Mouse (Mus musculus): ENCODE results near the gene Tomm6. TPM values are rescaled to one million over a fixed set of nuclear protein-coding genes. Genes with fewer than 3 reads are reported as not detected.

Tomm6 gene
- polyA plus RNA-seq, 1 experiment from 2014 or later = 452 TPM

- Histone ChIP-seq H3K36me3 (no peaks in the 10 kb centered on the region), H3K9me3 (no peaks in the 10 kb centered on the region), H3K4me3 (replicated peaks) (no peak overlapping the region), H3K9ac (no peak overlapping the region), H3K4me1 (replicated peaks) (0 out of 2 replicates have a peak, but pooled peaks cover 10% of the 10 kb centered on the region), H3K27me3 (replicated peaks) (no peaks in the 10 kb centered on the region), H3K4me2 (replicated peaks) (no peak overlapping the region), H3K27ac (no peak overlapping the region)
- 60% methylated on average over 4 of the region's 4 CpGs for WGBS
- ATAC-seq = no peak
Measured at GRCm38 (mm10) chr17:47708972-47709371, 20.8 kb upstream of the Tomm6 start.

GRCm38 (mm10) chr17:47707961-47708360 is 19.8 kb upstream of the Tomm6 start:
- H3K4me1 ChIP-seq (replicated peaks) = 0 out of 2 replicates have a peak, but pooled peaks cover 14% of the 10 kb centered on the region
- ATAC-seq = no peak
- H3K27ac ChIP-seq = no peak overlapping the region
- H3K27me3 ChIP-seq (replicated peaks) = 0 out of 2 replicates have a peak, but pooled peaks cover 3% of the 10 kb centered on the region
- H3K36me3 ChIP-seq = no peaks in the 10 kb centered on the region
- WGBS = 59% methylated on average over 3 of the region's 3 CpGs
- no peak overlapping the region for H3K9ac ChIP-seq
- H3K4me3 ChIP-seq (replicated peaks) = no peak overlapping the region
- H3K4me2 ChIP-seq (replicated peaks) = no peak overlapping the region
- no peaks in the 10 kb centered on the region for H3K9me3 ChIP-seq

- WGBS = 54% methylated on average over 1 of the region's 1 CpGs
- H3K27me3 ChIP-seq (replicated peaks) = 0 out of 2 replicates have a peak, but pooled peaks cover 4% of the 10 kb centered on the region
Measured at GRCm38 (mm10) chr17:47706196-47706595, 18.0 kb upstream of the Tomm6 start.

GRCm38 (mm10) chr17:47704692-47705091 is 16.5 kb upstream of the Tomm6 start:
- H3K4me2 ChIP-seq (replicated peaks) = no peak overlapping the region
- no peak overlapping the region for H3K4me3 ChIP-seq (replicated peaks)
- H3K27me3 ChIP-seq (replicated peaks) = 0 out of 2 replicates have a peak, but pooled peaks cover 4% of the 10 kb centered on the region
- 86% methylated on average over 4 of the region's 4 CpGs for WGBS
- no peak for ATAC-seq
- H3K9ac ChIP-seq = no peak overlapping the region
- 0 out of 2 replicates have a peak, but pooled peaks cover 5% of the 10 kb centered on the region for H3K36me3 ChIP-seq
- H3K4me1 ChIP-seq (replicated peaks) = peaks cover 15% of the 10 kb centered on the region; the same call in 1 of the 2 replicates
- no peaks in the 10 kb centered on the region for H3K9me3 ChIP-seq
- H3K27ac ChIP-seq = no peak overlapping the region

More at GRCm38 (mm10) chr17:47706196-47706595, 18.0 kb upstream of the Tomm6 start:
- Histone ChIP-seq H3K9me3 (no peaks in the 10 kb centered on the region), H3K27ac (no peak overlapping the region), H3K4me3 (replicated peaks) (no peak overlapping the region), H3K36me3 (no peaks in the 10 kb centered on the region), H3K4me2 (replicated peaks) (no peak overlapping the region), H3K9ac (no peak overlapping the region), H3K4me1 (replicated peaks) (0 out of 2 replicates have a peak, but pooled peaks cover 11% of the 10 kb centered on the region)
- ATAC-seq = no peak

- H3K36me3 ChIP-seq = 0 out of 2 replicates have a peak, but pooled peaks cover 5% of the 10 kb centered on the region
- no peak for ATAC-seq
- peaks cover 22% of the 10 kb centered on the region; the same call in 1 of the 2 replicates for H3K4me1 ChIP-seq (replicated peaks)
- 45% methylated on average over 20 of the region's 20 CpGs for WGBS
- no peak overlapping the region for H3K4me2 ChIP-seq (replicated peaks)
- H3K27me3 ChIP-seq (replicated peaks) = 0 out of 2 replicates have a peak, but pooled peaks cover 4% of the 10 kb centered on the region
- H3K27ac ChIP-seq = no peak overlapping the region
- no peaks in the 10 kb centered on the region for H3K9me3 ChIP-seq
- no peak overlapping the region for H3K4me3 ChIP-seq (replicated peaks)
- H3K9ac ChIP-seq = no peak overlapping the region
Measured at GRCm38 (mm10) chr17:47703556-47703955, 15.4 kb upstream of the Tomm6 start.

GRCm38 (mm10) chr17:47702548-47703345 is 14.6 kb upstream of the Tomm6 start:
- H3K4me1 ChIP-seq (replicated peaks) = peaks cover 22% of the 10 kb centered on the region; the same call in 1 of the 2 replicates
- no peak overlapping the region for H3K27ac ChIP-seq
- no peak overlapping the region for H3K9ac ChIP-seq
- 0 out of 2 replicates have a peak, but pooled peaks cover 5% of the 10 kb centered on the region for H3K36me3 ChIP-seq
- H3K4me3 ChIP-seq (replicated peaks) = no peak overlapping the region
- no peak overlapping the region for H3K4me2 ChIP-seq (replicated peaks)
- ATAC-seq = no peak
- no peaks in the 10 kb centered on the region for H3K9me3 ChIP-seq
- 43% methylated on average over 27 of the region's 28 CpGs for WGBS
- 0 out of 2 replicates have a peak, but pooled peaks cover 4% of the 10 kb centered on the region for H3K27me3 ChIP-seq (replicated peaks)

GRCm38 (mm10) chr17:47701793-47702192 is 13.6 kb upstream of the Tomm6 start:
- Histone ChIP-seq H3K4me1 (replicated peaks) (peaks cover 21% of the 10 kb centered on the region; the same call in 1 of the 2 replicates), H3K4me3 (replicated peaks) (no peak overlapping the region), H3K9ac (no peak overlapping the region), H3K27ac (no peak overlapping the region), H3K36me3 (0 out of 2 replicates have a peak, but pooled peaks cover 5% of the 10 kb centered on the region), H3K27me3 (replicated peaks) (0 out of 2 replicates have a peak, but pooled peaks cover 4% of the 10 kb centered on the region), H3K4me2 (replicated peaks) (no peak overlapping the region), H3K9me3 (no peaks in the 10 kb centered on the region)
- no peak for ATAC-seq
- 69% methylated on average over 9 of the region's 9 CpGs for WGBS

GRCm38 (mm10) chr17:47699055-47699454 is 10.9 kb upstream of the Tomm6 start:
- 72% methylated on average over 2 of the region's 2 CpGs for WGBS
- no peak overlapping the region for H3K4me3 ChIP-seq (replicated peaks)
- H3K27me3 ChIP-seq (replicated peaks) = 0 out of 2 replicates have a peak, but pooled peaks cover 4% of the 10 kb centered on the region
- peaks cover 20% of the 10 kb centered on the region; the same call in 1 of the 2 replicates for H3K4me1 ChIP-seq (replicated peaks)
- H3K36me3 ChIP-seq = 0 out of 2 replicates have a peak, but pooled peaks cover 5% of the 10 kb centered on the region
- H3K27ac ChIP-seq = no peak overlapping the region
- ATAC-seq = no peak
- no peaks in the 10 kb centered on the region for H3K9me3 ChIP-seq
- H3K9ac ChIP-seq = no peak overlapping the region
- H3K4me2 ChIP-seq (replicated peaks) = no peak overlapping the region

- Histone ChIP-seq H3K27me3 (replicated peaks) (peaks cover 3% of the 10 kb centered on the region; the same call in 1 of the 2 replicates), H3K27ac (no peak overlapping the region), H3K36me3 (0 out of 2 replicates have a peak, but pooled peaks cover 5% of the 10 kb centered on the region), H3K9ac (no peak overlapping the region), H3K9me3 (no peaks in the 10 kb centered on the region), H3K4me2 (replicated peaks) (no peak overlapping the region), H3K4me3 (replicated peaks) (no peak overlapping the region), H3K4me1 (replicated peaks) (peaks cover 24% of the 10 kb centered on the region; the same call in 1 of the 2 replicates)
- ATAC-seq = no peak
- 88% methylated on average over 10 of the region's 10 CpGs for WGBS
Measured at GRCm38 (mm10) chr17:47698156-47698555, 10.0 kb upstream of the Tomm6 start.

GRCm38 (mm10) chr17:47695337-47695710 is 7.1 kb upstream of the Tomm6 start:
- WGBS = under 1% methylated on average over 23 of the region's 23 CpGs
- Histone ChIP-seq H3K9me3 (no peaks in the 10 kb centered on the region), H3K27ac (peak overlapping the region; percentile 61; the same call in 1 of the 2 replicates), H3K4me1 (replicated peaks) (peaks cover 20% of the 10 kb centered on the region; the same call in 1 of the 2 replicates), H3K27me3 (replicated peaks) (no peaks in the 10 kb centered on the region; the same call in 1 of the 2 replicates), H3K4me3 (replicated peaks) (peak overlapping the region; percentile 79), H3K36me3 (0 out of 2 replicates have a peak, but pooled peaks cover 3% of the 10 kb centered on the region), H3K4me2 (replicated peaks) (peak overlapping the region; percentile 95), H3K9ac (peak overlapping the region; percentile 81)
- ATAC-seq = no peak; the same call in 1 of the 2 replicates

- Histone ChIP-seq H3K4me3 (replicated peaks) (peak within 1 kb of the TSS; percentile 79), H3K9me3 (no peaks in the 10 kb centered on the region), H3K4me2 (replicated peaks) (peak within 1 kb of the TSS; percentile 95), H3K27ac (peak within 1 kb of the TSS; percentile 71), H3K36me3 (no peaks in the 10 kb centered on the region), H3K9ac (peak within 1 kb of the TSS; percentile 81), H3K4me1 (replicated peaks) (peaks cover 17% of the 10 kb centered on the region; the same call in 1 of the 2 replicates), H3K27me3 (replicated peaks) (no peaks in the 10 kb centered on the region; the same call in 1 of the 2 replicates)
- peak; percentile 94 for ATAC-seq
- WGBS = under 1% methylated on average over 82 of the region's 82 CpGs
Measured at GRCm38 (mm10) chr17:47694503-47695336, 6.5 kb upstream of the Tomm6 start, which contains the start of gene Prickle4. Gene Prickle4, minus strand, starts transcription at chr17:47694736.

GRCm38 (mm10) chr17:47694442-47694502 is 6.1 kb upstream of the Tomm6 start, which contains the start of gene Gm21981:
Gene Gm21981, minus strand, starts transcription at chr17:47694455.
- no peaks in the 10 kb centered on the region for H3K36me3 ChIP-seq
- H3K27me3 ChIP-seq (replicated peaks) = no peaks in the 10 kb centered on the region; the same call in 1 of the 2 replicates
- peak within 1 kb of the TSS; percentile 95 for H3K4me2 ChIP-seq (replicated peaks)
- H3K9ac ChIP-seq = peak within 1 kb of the TSS; percentile 81
- no peaks in the 10 kb centered on the region for H3K9me3 ChIP-seq
- peaks cover 16% of the 10 kb centered on the region for H3K4me1 ChIP-seq (replicated peaks)
- no peak for ATAC-seq
- peak within 1 kb of the TSS; percentile 79 for H3K4me3 ChIP-seq (replicated peaks)
- peak within 1 kb of the TSS; percentile 71 for H3K27ac ChIP-seq
- 2% methylated on average over 3 of the region's 3 CpGs for WGBS
